Mouse (Mus musculus) cerebellum, adult 9-10 months (tissue): ENCODE measurements around the gene Rnf2.
A peak's percentile ranks its signal among the peaks of the same experiment; 100 is the strongest.

ENCODE experiments used
- DNase-seq: peaks from one replicate; pipeline ENCODE4 v3.0.0; 2022

The Rnf2 gene

DNA sequence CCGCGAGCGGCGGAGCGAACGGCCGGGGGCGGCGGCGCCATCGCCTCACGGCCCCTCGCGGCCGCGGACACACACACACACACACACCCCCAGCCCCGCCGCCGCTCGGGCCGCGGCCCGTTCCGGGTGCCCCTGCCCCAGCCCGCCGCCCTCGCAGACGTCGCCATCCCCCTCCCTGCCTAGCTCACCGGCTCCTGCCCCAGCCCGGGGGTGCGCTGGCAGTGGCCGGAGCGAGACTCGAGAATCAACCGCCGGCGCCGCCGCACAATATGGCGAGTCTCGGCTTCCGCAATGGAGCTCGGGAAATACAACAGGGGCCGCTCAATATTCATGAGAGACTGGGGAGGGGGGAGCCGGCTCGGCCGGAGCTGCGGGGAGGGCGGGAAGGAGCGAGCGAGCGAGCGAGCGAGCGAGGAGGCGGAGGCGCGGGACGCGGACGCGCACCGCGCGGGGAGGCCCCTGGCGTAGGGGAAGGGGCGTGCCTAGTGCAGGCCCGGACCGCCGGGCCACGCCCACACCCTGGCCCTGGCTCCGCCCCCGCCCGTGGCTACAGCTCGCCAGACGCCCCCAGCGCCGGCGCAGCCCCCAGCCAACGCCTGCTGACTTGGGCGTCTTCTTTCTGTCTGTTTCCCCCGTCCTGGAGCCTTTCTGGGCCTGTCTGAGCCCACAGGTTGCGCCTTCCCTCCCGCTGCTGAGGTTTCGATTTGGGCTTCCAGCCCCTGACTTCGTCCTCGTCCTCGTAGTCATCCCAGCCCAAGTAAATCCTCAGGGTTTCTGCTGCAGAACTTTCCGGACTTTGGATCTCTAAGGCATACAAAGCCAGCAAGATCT lies at the start of gene Rnf2:
TSS of gene Rnf2 (minus strand) at position 425 of the 831 bp plus-strand sequence.
- DNase-seq, result peak; percentile 82

- DNase-seq, result no peak
Measured at GRCm38 (mm10) chr1:151549794-151550193, 49.0 kb upstream of the Rnf2 start.

DNA sequence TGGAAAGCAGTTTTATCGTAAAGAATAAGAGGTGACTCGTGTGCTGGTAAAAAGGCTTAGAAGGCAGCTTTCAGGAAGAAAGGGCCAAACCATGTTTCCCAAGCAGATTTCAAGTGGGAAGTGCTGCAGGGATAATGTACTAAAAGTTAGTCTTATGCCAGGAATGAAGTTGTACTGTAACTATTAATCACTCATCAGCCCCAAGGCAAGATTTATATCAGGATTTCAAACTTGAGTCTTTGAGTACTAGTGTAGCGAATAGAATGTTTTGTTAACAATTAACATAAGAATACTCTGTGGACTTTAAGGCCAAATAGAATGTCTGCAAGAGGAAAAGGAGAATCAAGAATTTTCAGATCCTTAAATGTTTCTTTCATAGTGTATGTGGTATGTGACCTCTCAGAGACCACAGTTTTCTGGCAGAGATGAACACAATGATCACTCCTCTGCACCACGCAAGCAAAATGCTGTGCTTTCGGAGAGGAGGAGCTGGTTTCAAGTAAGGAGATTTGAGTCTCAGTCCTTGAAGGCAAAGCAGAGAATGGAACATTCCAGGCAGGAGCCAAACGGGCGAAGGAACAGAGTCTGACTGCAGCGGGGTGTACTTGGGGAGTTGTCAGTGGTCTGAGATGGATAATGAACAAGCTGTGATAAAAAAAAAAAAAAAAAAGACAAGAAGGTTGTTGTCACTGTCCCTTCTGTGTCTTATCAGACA lies 48.3 kb upstream of the Rnf2 start:
- DNase-seq, result no peak

DNA sequence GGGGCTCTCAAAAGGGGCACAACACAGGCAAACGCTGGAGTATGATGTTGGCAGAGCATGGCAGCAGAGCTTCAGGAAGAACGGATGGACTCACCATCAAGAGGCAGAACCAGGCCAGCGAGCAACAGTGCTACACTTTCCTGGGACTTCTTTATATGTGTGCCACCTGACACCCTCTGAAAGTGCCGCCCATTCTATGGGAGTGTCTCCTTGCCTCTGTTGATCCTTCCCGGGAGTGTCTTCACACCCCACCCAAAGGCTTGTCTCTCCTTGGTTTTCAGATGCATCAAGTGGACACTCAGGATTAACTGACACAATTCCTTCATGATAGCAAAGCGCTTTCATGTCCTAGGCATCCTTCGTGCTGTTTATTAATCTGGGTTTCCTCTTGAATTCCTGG lies 44.8 kb upstream of the Rnf2 start:
- no peak for DNase-seq

GRCm38 (mm10) chr1:151544581-151544980 lies 43.8 kb upstream of the Rnf2 start:
- no peak for DNase-seq

DNA sequence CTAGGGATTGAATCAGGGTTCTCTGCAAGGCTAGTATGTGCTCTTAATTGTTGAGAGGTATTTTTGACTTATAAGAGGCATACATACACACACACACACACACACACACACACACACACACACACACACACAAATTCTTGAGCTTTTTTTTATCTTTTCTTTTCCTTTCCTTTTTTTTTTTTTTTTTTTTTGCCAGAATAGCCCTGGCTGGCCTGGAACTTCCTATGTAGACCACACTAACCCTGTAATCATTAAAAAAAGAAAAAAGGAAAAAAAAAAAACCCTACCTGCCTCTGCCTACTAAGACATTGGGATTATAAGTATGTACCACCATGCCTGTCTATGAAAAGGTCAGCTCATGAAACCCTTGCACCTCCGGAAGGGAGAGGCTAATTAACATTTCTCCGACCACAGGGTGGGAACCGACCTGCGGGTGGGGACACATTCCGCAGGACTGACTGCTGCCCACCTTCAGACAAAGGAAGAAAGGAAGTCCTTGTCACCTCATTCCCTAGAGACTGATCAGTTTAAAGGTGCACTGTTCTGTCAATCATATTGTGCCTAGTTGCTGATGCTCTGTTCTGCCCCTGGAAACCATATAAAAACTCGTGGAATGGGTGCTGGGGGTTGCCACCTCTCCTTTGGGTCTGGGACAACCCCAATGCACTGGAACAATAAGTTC lies 43.2 kb upstream of the Rnf2 start:
- no peak for DNase-seq

- DNase-seq, result no peak
Measured at GRCm38 (mm10) chr1:151526701-151527100, 25.9 kb upstream of the Rnf2 start.

DNA sequence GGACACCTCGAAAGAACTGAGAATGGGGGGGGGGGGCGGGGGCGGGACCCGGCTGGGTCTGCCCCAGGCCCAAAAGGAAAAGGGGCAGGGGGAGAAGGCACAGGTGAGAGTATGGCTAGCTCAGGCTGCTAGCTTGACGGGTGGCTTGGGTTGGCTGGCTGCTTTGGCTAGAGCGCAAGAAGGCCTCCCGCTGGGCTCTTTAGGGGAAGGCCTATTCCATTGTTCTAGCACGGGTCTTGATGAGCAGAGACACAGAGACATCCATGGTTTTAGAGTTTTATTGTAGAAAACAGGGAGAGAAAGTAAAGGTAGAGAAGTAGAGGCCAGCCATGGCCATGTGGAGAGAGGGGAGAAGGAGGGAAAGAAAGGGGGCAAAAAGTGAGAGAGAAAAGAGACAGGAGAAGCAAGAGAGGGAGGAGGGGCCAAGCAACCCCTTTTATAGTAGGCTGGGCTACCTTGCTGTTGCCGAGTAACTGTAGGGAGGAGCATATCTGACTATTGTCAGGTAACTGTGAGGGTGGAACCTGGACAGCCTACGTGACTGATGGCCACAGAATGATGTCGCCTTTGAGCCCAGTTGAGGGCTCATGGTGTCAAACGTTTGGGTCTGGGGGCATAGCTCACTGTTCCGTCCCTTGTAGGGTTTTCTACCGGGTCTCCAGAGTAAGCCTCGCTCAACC lies 17.0 kb upstream of the Rnf2 start:
- no peak for DNase-seq

- DNase-seq, result no peak
Measured at GRCm38 (mm10) chr1:151516871-151517270, 16.1 kb upstream of the Rnf2 start.

GRCm38 (mm10) chr1:151515733-151516132 lies 15.0 kb upstream of the Rnf2 start:
- DNase-seq, result no peak

DNA sequence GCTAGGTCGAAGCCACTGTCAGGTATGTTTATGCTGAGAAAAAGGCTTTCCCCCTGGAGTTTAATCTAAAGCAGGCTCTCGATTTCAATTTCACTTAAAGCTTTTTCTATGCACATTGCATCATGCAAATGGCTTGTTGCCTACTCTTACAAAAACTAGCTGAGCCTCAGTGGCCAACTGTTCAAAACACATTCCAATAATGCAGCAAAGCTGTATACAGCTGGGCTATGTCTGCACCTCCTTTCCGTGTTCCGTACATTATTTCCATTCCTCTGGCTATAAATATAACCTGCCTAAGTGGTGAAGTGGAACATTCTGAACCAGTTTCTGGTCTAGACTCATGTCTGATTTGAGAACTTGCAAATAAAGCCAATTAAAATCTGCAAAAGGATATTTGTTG lies 13.4 kb upstream of the Rnf2 start:
- no peak for DNase-seq

DNA sequence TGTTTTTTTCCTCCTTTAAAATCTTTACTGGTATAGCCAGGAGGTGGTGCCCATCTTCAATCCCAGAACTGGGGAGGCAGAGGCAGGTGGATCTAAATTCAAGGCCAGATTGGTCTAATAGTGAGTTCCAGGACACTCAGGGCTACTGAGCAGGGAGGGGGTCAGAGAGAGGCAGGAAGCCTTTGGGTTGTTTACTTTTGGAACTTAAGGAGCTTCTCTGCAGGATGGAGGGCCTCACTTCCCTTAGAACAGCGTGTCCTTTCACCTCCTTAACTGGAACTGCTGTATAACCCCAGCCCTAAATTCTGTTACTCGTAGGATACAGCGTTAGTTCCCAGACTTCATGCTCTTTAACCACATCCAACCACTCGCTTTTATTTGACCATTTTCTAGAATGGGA lies 10.1 kb upstream of the Rnf2 start:
- no peak for DNase-seq

DNA sequence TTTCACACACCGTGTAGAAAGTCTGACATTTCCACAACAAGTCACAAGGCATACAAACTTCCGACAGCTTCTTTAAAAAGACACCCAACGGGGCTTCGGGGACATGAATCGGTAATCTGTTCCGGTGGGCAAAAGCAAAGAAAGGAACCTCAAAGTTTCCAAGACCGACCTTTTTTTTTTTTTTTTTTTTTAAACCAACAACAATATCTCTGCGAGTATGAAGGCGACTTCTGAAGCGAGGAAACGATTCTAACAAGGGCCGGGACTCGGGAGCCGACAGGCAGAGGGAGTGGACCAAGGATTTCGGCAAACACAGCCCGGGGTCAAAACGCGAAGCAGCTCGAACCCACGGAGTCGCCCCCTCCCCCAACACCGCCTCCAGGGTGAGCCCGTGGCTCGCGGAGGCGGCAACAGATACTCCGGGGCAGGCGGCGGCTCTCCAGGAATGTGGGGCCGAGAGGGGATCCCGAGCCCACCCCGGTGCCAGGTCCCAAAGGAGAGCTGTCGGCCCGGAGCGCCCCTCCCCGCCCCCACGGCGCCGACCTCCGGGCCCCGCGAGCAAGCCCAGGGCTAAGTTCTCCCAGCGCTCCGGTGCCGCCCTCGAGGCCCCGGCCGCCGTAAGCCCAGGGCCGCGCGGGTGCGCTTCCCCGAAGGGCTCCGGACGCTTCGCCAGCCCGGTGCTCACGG lies 797 bp downstream of the Rnf2 start:
- DNase-seq, result peak; percentile 45

DNA sequence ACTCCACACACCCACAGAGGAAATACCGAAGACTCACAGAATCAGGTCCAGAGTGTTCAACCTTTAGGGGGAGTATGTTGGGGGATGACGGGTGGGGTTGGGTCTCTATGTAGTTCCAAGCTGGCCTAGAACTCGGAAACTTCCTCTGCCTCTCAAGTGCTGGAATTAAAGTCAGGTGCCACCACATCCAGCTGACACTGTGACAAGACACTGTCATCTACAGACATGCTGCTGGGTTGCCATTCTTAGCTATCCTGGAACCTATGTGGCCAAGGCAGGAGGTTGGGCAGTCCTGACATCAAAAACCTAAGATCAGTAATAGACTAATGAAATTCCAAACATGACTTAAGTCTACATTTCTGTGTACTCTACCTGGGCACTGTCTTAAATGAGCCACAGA lies 2.4 kb downstream of the Rnf2 start:
- no peak for DNase-seq

DNA sequence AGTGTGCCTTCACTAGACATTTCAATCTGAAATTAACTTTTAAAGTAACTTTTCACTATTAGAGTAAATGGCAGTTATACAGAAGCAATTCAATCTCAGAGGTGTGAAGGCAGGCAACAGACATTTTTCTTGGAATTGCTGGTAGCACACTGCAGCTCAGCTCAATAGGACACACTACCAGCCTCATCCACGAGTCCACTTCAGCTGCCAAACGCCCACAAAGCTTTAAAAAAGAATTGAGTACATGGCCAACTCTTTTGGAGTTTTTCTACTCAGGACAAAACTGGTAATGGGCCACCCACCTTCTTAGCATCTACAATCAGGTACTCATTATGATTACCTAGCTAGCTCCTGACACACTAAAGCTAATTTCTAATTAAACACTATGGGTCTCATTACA lies 2.8 kb downstream of the Rnf2 start:
- no peak for DNase-seq

- peak; percentile 21 for DNase-seq
Measured at GRCm38 (mm10) chr1:151497028-151497427, 3.7 kb downstream of the Rnf2 start.

GRCm38 (mm10) chr1:151495635-151496285 lies 5.0 kb downstream of the Rnf2 start:
- DNase-seq, result no peak

- DNase-seq, result peak; percentile 39
Measured at GRCm38 (mm10) chr1:151494711-151495110, 6.0 kb downstream of the Rnf2 start.

DNA sequence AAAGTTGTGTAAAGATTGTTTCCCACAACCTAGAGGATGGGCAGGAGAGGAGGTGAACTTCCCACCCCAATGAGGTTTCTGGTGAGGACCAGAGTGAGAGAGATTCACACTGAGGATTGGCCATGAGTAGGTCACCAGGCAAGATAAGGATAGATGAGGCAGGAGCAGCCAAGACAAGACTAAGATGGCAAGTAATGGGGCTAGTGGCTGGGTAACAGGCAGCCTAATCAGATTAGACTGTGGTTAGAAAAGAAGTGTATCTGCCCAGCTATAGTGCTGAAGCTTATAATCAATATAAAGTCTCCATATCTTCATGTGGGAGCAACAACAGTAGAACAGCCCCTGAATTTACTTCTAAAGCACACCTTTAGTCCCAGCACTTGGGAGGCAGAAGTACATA lies 6.9 kb downstream of the Rnf2 start:
- no peak for DNase-seq

DNA sequence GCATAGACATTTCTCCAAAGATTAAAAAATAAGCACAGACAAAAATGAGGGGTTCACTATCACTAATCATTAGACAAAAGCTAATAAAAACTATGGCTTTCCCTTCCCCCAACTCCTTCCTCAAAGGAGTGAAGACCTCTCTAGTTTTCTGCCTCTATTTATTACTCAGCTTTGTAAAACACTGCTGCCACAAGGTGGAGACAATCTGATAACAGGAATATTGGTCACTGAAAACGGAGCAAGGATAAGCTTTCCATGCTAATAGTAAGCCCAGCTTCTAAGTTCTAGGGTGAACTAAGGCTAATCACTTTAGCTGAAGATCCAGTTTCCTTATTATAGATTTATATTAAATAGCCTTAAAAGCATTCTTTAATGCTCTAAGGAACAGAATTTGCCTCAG lies 8.3 kb downstream of the Rnf2 start:
- no peak for DNase-seq

DNA sequence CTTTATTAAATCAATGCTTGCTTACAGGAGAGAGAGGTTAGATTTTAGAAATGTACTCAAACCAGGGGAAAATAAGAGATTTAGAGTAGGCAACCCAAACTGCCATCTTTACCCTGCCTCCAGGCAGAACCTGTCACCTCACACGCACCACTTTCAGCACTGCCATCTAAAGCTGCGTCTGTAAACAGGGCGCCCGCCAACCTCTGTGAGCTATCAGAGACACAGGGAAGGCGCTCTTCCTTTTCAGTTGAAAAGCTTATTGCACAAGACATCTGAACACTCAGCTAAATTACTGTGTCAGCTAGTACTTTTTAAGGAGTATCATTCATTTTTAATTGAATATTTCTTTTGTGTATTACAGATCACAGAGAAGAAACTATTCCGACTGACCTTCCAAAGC lies 10.9 kb downstream of the Rnf2 start:
- no peak for DNase-seq

- no peak for DNase-seq
Measured at GRCm38 (mm10) chr1:151484754-151485153, 16.0 kb downstream of the Rnf2 start.
